Mouse (Mus musculus) E14TG2a.4 (cell line): Measurements from ENCODE around the gene Tmem104.

Experiments
- CTCF ChIP-seq: conservative IDR thresholded peaks from 2 replicates; pipeline ENCODE4 v1.5.1; 2014; ENCODE audit warnings: low read length
- NANOG ChIP-seq: IDR thresholded peaks from 2 replicates; pipeline ENCODE4 v1.6.1; 2014; ENCODE audit warnings: borderline replicate concordance, low read length, mixed read lengths
- POU5F1 ChIP-seq: IDR thresholded peaks from 2 replicates; pipeline ENCODE4 v1.6.1; 2014; ENCODE audit warnings: low read length, borderline replicate concordance

GRCm38 (mm10) chr11:115283486-115283765, 96.1 kb downstream of the Tmem104 start:
- TF ChIP-seq CTCF (no peak), NANOG (no peak), POU5F1 (no peak)
